Mouse (Mus musculus) E14TG2a.4 (cell line): Measurements from ENCODE around the gene Tekt5.

Source experiments
- CTCF ChIP-seq: conservative IDR thresholded peaks from 2 replicates; pipeline ENCODE4 v1.5.1; 2014; ENCODE audit warnings: low read length
- NANOG ChIP-seq: IDR thresholded peaks from 2 replicates; pipeline ENCODE4 v1.6.1; 2014; ENCODE audit warnings: borderline replicate concordance, low read length, mixed read lengths

DNA sequence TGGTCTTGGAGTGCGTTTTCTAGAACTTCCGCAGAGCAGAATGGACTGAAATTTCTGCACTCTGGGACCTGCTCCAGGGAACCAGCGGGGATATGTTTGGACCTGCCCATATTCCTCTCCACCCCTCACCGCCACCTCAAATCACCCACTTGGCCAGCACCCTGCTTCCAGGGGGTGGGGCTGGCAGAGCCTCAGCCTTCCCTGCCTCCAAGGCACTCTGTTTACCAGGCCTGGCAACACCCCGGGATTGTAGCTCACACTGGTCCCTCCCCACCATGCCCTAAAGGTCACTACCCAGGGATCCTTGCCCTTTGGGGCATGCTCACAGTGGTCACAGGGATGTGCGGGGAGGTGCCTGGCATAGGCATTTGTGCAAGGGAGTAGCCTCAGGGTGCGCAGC, 47.7 kb downstream of the Tekt5 start:
- no peak for TF ChIP-seq CTCF
- no peak for TF ChIP-seq NANOG
